Mouse (Mus musculus) hindbrain, embryonic 14.5 days (tissue): Measurements from ENCODE around the gene Coro1a. TPM values are rescaled to one million over a fixed set of nuclear protein-coding genes. Genes with fewer than 3 reads are reported as not detected.
A peak's percentile ranks its signal among the peaks of the same experiment; 100 is the strongest.

Source experiments
- ATAC-seq: fragments of 200-750 bp; cut with Nextera tagmentation; 2 replicates; pipeline ENCODE4 v1.8.0; 2017; ENCODE audit warnings: moderate number of reproducible peaks, mild to moderate bottlenecking, moderate TSS enrichment, moderate library complexity; ENCODE audit not compliant: low FRiP score
- DNase-seq: peaks from one replicate; pipeline ENCODE4 v3.0.0-alpha.2; 2015; ENCODE audit warnings: low spot score
- H3K27ac ChIP-seq: fragments of 300-500 bp; sonication (generic); 2 replicates; pipeline ENCODE4 v1.5.1; 2014; ENCODE audit warnings: mild to moderate bottlenecking, moderate library complexity
- H3K27me3 ChIP-seq: fragments of 300-500 bp; sonication (generic); 2 replicates; pipeline ENCODE4 v1.6.1; 2014; ENCODE audit warnings: mild to moderate bottlenecking, low read length, mixed read lengths; ENCODE audit not compliant: control insufficient read depth, insufficient read depth
- H3K36me3 ChIP-seq: fragments of 300-500 bp; sonication (generic); replicated peaks from 2 replicates; pipeline ENCODE4 v1.6.1; 2014; ENCODE audit not compliant: control insufficient read depth, insufficient read depth
- H3K4me1 ChIP-seq: fragments of 300-500 bp; sonication (generic); replicated peaks from 2 replicates; pipeline ENCODE4 v1.6.1; 2014; ENCODE audit warnings: antibody characterized with exemption, low read length, mixed read lengths; ENCODE audit not compliant: control insufficient read depth, insufficient read depth
- H3K4me2 ChIP-seq: fragments of 300-500 bp; sonication (generic); replicated peaks from 2 replicates; pipeline ENCODE4 v1.6.1; 2014; ENCODE audit warnings: mild to moderate bottlenecking, moderate library complexity
- H3K4me3 ChIP-seq: fragments of 300-500 bp; sonication (generic); replicated peaks from 2 replicates; pipeline ENCODE4 v1.5.1; 2014; ENCODE audit warnings: mild to moderate bottlenecking, low read length
- H3K9ac ChIP-seq: fragments of 300-500 bp; sonication (generic); 2 replicates; pipeline ENCODE4 v1.6.1; 2014
- H3K9me3 ChIP-seq: fragments of 300-500 bp; sonication (generic); 2 replicates; pipeline ENCODE4 v1.6.1; 2016; ENCODE audit warnings: low read length; ENCODE audit not compliant: control insufficient read depth
- WGBS: fragments of 180-500 bp; shearing (Covaris S2); extraction: QIAGEN DNeasy Blood & Tissue Kit; methylation state at CpG from one replicate; pipeline ENCODE4 v1.1.7; 2014; 5-methylcytosine and 5-hydroxymethylcytosine counted together
- polyA plus RNA-seq: library from polyadenylated mRNA; unstranded; fragments of >200 nt; fragmentation: Nextera tagmentation; extraction: Ambion mirVana; gene quantifications from 2 replicates; pipeline ENCODE4 v1.2.1, GENCODE M21; 2014

Coro1a gene
- polyA plus RNA-seq, 1 experiment from 2014 or later: 82.2 TPM

DNA sequence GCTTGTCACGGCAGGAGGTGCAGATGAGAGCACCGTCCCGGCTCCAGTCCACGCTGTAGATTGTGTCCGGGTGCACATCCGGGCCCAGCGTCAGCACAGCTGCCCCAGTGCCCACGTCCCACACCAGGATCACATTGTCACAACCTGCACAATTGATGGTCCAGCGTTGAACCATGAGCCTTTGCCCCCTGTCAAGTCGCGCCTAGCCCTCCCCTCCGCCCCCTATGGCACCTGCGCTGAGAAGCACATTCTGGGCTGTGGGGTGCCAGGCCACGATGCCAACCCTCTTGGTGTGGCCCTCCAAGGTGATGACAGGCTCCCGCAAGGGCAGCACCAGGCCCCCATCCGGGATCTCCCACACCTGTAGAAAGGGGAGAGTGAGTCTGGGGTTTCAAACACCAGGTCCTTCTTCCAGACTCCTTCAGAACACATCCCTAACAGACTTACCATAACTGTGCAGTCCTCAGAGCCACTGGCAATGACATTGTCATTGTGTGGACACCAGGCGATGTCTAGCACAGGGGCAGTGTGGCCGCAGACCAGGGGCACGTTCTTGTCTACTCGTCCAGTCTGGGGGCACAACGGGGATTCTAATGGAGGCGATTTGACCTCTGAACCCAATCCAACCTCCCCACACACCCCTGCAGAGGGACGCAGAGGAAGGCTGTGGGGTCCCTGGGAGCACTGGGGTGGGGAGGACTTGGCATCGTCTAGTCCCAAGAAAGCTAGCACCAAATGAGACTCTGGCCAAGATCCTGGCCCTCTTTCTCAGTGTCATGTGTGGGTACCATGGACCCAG lies 5.8 kb downstream of the Coro1a start:
- Histone ChIP-seq H3K27ac (no peak overlapping the region), H3K9ac (peak overlapping the region; percentile 13; the same call in 1 of the 2 replicates), H3K4me2 (peak overlapping the region; percentile 62), H3K36me3 (peaks cover 33% of the 10 kb centered on the region), H3K4me3 (no peak overlapping the region), H3K4me1 (peaks cover 39% of the 10 kb centered on the region), H3K9me3 (no peaks in the 10 kb centered on the region), H3K27me3 (no peaks in the 10 kb centered on the region)
- ATAC-seq (no peak), DNase-seq (no peak)
- WGBS: 56% methylated on average over 24 of the region's 24 CpGs

DNA sequence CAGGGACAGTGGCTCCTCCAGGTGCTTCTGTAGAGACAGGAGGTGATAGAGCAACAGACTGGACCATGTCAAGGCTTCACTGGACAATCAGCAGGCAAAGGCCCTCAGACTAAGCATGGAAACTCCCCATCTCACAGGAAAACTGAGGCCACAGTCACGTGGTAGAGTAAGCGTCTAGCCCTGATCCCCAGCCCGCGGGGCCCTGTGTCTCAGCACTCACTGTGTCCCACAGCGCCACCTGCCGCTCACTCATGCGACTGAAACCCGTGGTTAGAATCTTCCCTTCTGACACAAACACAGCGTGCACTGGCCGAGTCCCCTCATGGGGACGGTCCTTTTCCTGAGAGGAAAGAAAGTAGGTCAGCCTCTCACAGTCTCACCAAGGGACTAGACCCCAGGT lies 6.5 kb downstream of the Coro1a start:
- under 1% methylated on average over 11 of the region's 11 CpGs for WGBS

DNA sequence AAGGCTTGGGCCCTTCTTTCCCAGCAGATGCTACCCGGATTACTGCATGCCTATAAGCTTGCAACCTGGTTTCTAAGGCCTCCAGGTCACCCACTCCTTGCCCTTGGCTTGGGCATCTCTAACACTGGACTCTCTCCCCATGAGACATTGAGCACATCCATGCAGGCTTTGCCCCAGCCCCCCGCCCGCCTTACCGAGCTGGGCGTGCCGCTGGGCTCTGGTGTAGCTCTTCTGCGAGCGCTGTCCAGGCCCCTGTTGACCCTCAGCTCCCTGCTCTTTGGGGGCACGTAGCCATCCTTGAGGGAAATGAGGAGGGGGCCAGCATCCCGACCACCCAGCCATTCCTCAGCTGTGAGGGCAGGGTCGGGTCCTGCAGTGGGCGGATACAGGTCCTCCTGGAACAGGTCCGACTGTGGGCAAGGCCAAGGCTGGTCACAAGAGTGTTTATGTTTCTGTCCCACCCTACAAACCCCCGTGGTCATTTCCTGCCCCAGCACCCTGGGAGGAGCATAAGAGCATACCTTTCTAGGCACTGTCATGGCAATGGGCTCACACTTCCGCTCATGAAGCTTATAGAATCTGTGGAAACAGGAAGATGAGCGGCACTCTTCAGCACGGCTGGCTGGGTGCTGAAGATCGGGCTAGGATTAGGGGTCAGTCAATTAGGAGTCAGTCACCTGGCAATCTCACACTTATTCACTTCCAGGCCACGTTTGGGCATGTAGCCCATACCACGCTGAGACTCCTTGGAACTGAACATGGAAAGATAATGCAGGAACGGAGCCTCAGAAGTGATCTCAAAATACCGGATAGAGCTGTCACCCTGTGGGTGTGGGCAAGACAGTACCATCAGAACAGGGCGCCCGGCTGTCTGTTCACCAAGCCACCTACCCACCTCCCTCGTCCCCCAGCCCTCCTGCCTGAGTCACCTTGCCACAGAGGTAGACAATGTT lies 7.2 kb downstream of the Coro1a start:
- WGBS: 82% methylated on average over 25 of the region's 25 CpGs

More for the DNA sequence above, 6.5 kb downstream of the Coro1a start:
- H3K9ac ChIP-seq: 0 out of 2 replicates have a peak overlapping the region, but pooled peaks have one; percentile 1
- H3K4me1 ChIP-seq: peaks cover 43% of the 10 kb centered on the region
- peaks cover 33% of the 10 kb centered on the region for H3K36me3 ChIP-seq
- H3K27me3 ChIP-seq: no peaks in the 10 kb centered on the region
- ATAC-seq (peak; percentile 47; the same call in 1 of the 2 replicates), DNase-seq (peak; percentile 90)
- peak overlapping the region; percentile 62 for H3K4me2 ChIP-seq
- H3K4me3 ChIP-seq: no peak overlapping the region
- H3K27ac ChIP-seq: no peak overlapping the region
- no peaks in the 10 kb centered on the region for H3K9me3 ChIP-seq

DNA sequence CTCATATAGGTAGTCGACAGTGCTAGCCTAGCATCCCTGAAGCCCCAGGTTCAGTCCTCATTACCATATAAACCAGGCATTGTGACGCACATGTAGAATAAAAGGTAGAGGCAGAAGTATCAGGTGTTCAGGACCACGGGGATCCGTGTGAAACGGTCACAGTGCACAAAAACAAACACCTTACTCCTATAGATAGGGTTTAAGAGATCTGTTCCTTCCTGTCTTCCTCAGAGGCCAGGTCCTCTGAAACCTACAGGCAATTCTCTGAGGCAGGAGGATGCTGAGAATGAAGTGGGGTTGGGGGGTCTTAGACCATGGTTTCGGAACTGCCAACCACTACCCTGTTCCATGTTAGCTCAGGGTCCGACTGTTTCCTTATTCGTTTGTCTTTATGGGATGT lies 9.7 kb downstream of the Coro1a start:
- H3K4me2 ChIP-seq: no peak overlapping the region
- H3K4me1 ChIP-seq: peaks cover 34% of the 10 kb centered on the region
- peaks cover 33% of the 10 kb centered on the region for H3K36me3 ChIP-seq
- WGBS: 94% methylated on average over 8 of the region's 8 CpGs
- no peak for DNase-seq
- no peak overlapping the region for H3K4me3 ChIP-seq
- ATAC-seq: no peak
- no peaks in the 10 kb centered on the region for H3K9me3 ChIP-seq
- H3K27ac ChIP-seq: no peak overlapping the region
- H3K27me3 ChIP-seq: no peaks in the 10 kb centered on the region
- no peak overlapping the region for H3K9ac ChIP-seq

More for the DNA sequence above, 7.2 kb downstream of the Coro1a start:
- DNase-seq: no peak
- H3K4me1 ChIP-seq: peaks cover 42% of the 10 kb centered on the region
- no peaks in the 10 kb centered on the region for H3K9me3 ChIP-seq
- H3K27ac ChIP-seq: no peak overlapping the region
- H3K27me3 ChIP-seq: no peaks in the 10 kb centered on the region
- no peak overlapping the region for H3K9ac ChIP-seq
- no peak for ATAC-seq
- no peak overlapping the region for H3K4me3 ChIP-seq
- no peak overlapping the region for H3K4me2 ChIP-seq
- peaks cover 33% of the 10 kb centered on the region for H3K36me3 ChIP-seq

DNA sequence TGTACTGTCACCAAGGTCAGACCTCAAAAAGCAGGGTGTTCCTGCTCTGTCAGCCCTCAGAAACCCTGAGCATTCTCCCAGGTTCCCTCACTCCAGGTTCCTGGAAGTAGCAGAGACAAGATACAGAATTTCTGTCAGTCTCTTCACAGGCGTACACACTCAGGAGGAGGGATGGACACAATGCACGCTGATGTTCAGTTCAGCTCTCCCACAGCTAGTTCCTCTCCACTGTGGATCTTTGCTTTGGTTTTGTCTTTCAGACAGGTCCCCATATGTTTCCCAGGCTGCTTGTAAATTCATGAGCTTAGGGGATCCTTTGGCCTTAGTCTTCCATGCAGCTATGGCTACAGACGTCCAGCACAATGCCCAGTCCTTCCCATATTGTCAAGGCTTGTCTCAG lies 10.7 kb downstream of the Coro1a start:
- no peaks in the 10 kb centered on the region for H3K27me3 ChIP-seq
- 72% methylated on average over 3 of the region's 3 CpGs for WGBS
- no peaks in the 10 kb centered on the region for H3K9me3 ChIP-seq
- peak overlapping the region; percentile 74 for H3K9ac ChIP-seq
- H3K27ac ChIP-seq: no peak overlapping the region
- peak overlapping the region; percentile 67 for H3K4me3 ChIP-seq
- H3K4me1 ChIP-seq: peaks cover 26% of the 10 kb centered on the region
- peaks cover 40% of the 10 kb centered on the region for H3K36me3 ChIP-seq
- H3K4me2 ChIP-seq: peak overlapping the region; percentile 63
- DNase-seq: no peak
- no peak for ATAC-seq

DNA sequence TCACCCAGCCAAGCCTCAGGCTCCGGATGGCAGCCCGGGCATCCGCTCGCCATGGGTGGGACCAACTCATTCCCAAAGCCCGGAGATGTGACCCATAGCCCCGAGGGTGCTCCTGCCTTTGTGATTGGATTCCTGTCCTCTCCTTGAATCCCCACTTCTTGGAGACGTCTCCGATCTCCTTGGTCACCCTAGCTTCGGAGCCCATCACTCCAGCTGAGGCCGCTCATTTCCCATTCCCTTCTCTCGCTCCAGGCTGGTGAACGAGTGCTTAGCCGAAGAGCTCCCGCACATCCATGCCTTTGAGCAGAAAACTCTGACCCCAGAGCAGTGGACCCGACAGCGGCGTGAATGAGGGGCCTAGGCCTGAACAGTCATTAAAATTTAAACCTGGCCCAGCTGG lies 11.3 kb downstream of the Coro1a start:
- peak overlapping the region; percentile 67 for H3K4me3 ChIP-seq
- peaks cover 46% of the 10 kb centered on the region for H3K36me3 ChIP-seq
- 3% methylated on average over 17 of the region's 17 CpGs for WGBS
- no peak for DNase-seq
- peak overlapping the region; percentile 74 for H3K9ac ChIP-seq
- peaks cover 21% of the 10 kb centered on the region for H3K4me1 ChIP-seq
- no peaks in the 10 kb centered on the region for H3K9me3 ChIP-seq
- ATAC-seq: no peak
- no peaks in the 10 kb centered on the region for H3K27me3 ChIP-seq
- H3K4me2 ChIP-seq: peak overlapping the region; percentile 63
- no peak overlapping the region for H3K27ac ChIP-seq

DNA sequence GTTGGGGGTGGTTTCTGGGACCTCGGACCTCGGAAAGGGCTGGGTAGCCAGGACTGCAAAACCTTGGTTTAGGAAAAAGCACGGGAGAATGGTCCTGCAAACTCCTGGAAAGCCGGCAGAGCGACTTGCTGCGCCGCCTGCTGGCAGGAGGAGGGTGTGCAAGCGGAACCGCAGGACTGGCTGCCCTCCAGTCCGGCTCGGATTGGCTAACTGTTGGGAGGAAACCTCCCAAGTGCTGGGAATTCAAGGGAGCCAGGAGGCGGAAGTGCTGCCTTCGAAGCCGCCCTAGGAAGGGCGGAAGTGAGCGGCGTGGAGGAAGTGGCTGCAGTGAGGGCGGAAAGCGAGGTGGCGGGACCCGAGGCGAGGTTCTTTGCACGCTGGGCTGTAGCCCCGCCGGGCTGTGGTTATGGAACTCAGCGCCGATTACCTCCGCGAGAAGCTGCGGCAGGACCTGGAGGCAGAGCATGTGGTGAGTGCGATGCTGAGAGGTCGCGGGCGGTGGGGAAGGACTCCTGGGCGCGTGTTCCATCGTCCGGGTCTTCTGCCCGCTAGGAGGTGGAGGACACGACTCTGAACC lies 11.9 kb downstream of the Coro1a start, which contains the start of gene Slx1b:
Gene Slx1b, minus strand, starts transcription at position 154 of the 577 bp plus-strand sequence.
- H3K27me3 ChIP-seq: no peaks in the 10 kb centered on the region
- WGBS: under 1% methylated on average over 40 of the region's 40 CpGs
- peak within 1 kb of the TSS; percentile 67 for H3K4me3 ChIP-seq
- peaks cover 17% of the 10 kb centered on the region for H3K4me1 ChIP-seq
- H3K9ac ChIP-seq: peak within 1 kb of the TSS; percentile 81
- H3K4me2 ChIP-seq: peak within 1 kb of the TSS; percentile 68
- peaks cover 51% of the 10 kb centered on the region for H3K36me3 ChIP-seq
- H3K9me3 ChIP-seq: no peaks in the 10 kb centered on the region
- peak within 1 kb of the TSS; percentile 91 for H3K27ac ChIP-seq
- peak; percentile 98 for DNase-seq
- ATAC-seq: peak; percentile 96

DNA sequence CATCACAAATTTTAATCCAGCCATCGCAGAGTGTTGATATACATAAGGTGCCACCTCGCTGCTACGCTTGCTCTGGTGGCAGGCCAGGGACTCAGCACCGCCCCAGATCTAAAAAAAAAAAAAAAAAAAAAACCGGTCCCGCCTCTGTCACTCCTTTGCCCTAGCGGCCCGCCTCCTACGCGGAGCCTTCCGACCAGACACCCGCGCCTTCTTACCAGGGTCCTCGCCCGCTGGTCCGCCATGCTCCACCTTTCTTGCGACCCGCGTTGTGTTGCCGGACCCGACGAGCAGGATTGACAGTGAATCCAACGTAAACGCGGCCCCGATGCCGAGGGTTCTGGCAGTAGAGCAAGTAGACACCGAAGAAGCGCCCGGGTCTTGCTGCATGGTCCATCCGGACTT lies 12.4 kb downstream of the Coro1a start, which contains the start of gene Bola2:
Gene Bola2, plus strand, starts transcription at position 192 of the 402 bp plus-strand sequence.
- Histone ChIP-seq H3K9ac (peak within 1 kb of the TSS; percentile 81), H3K36me3 (peaks cover 50% of the 10 kb centered on the region), H3K4me1 (peaks cover 17% of the 10 kb centered on the region), H3K4me2 (peak within 1 kb of the TSS; percentile 68), H3K4me3 (peak within 1 kb of the TSS; percentile 67), H3K9me3 (no peaks in the 10 kb centered on the region), H3K27me3 (no peaks in the 10 kb centered on the region), H3K27ac (peak within 1 kb of the TSS; percentile 91)
- 1% methylated on average over 31 of the region's 31 CpGs for WGBS
- ATAC-seq (peak; percentile 25), DNase-seq (peak; percentile 31)
